Mouse (Mus musculus) forebrain, embryonic 15.5 days (tissue): ENCODE measurements around the gene Uba7. TPM values are rescaled to one million over a fixed set of nuclear protein-coding genes. Genes with fewer than 3 reads are reported as not detected.

Source experiments
- ATAC-seq: fragments of 200-750 bp; cut with Nextera tagmentation; replicated peaks from 2 replicates; pipeline ENCODE4 v1.8.0; 2017; ENCODE audit warnings: mild to moderate bottlenecking, moderate TSS enrichment, moderate library complexity
- H3K27ac ChIP-seq: fragments of 300-500 bp; sonication (generic); replicated peaks from 2 replicates; pipeline ENCODE4 v1.5.1; 2015; ENCODE audit warnings: mild to moderate bottlenecking, inconsistent platforms
- H3K27me3 ChIP-seq: fragments of 300-500 bp; sonication (generic); 2 replicates; pipeline ENCODE4 v1.6.1; 2015; ENCODE audit warnings: inconsistent platforms
- H3K36me3 ChIP-seq: fragments of 300-500 bp; sonication (generic); 2 replicates; pipeline ENCODE4 v1.6.1; 2015; ENCODE audit warnings: mild to moderate bottlenecking, inconsistent platforms
- H3K4me1 ChIP-seq: fragments of 300-500 bp; sonication (generic); 2 replicates; pipeline ENCODE4 v1.6.1; 2015; ENCODE audit warnings: inconsistent platforms
- H3K4me2 ChIP-seq: fragments of 300-500 bp; sonication (generic); replicated peaks from 2 replicates; pipeline ENCODE4 v1.6.1; 2015; ENCODE audit warnings: mild to moderate bottlenecking, inconsistent platforms
- H3K4me3 ChIP-seq: fragments of 300-500 bp; sonication (generic); 2 replicates; pipeline ENCODE4 v1.5.1; 2015; ENCODE audit warnings: mild to moderate bottlenecking, inconsistent platforms
- H3K9ac ChIP-seq: fragments of 300-500 bp; sonication (generic); replicated peaks from 2 replicates; pipeline ENCODE4 v1.6.1; 2015; ENCODE audit warnings: mild to moderate bottlenecking, inconsistent platforms
- H3K9me3 ChIP-seq: fragments of 300-500 bp; sonication (generic); 2 replicates; pipeline ENCODE4 v1.6.1; 2016; ENCODE audit warnings: inconsistent platforms
- WGBS: fragments of 180-500 bp; shearing (Covaris S2); methylation state at CpG from one replicate; pipeline ENCODE4 v1.1.7; 2015; ENCODE audit warnings: mixed read lengths; 5-methylcytosine and 5-hydroxymethylcytosine counted together
- polyA plus RNA-seq: library from polyadenylated mRNA; unstranded; fragments of >200 nt; fragmentation: Nextera tagmentation; extraction: Ambion mirVana; gene quantifications from 2 replicates; pipeline ENCODE4 v1.2.1, GENCODE M21; 2015

Uba7 gene
- 2.5 and 2.9 TPM in 2 replicates for polyA plus RNA-seq

DNA sequence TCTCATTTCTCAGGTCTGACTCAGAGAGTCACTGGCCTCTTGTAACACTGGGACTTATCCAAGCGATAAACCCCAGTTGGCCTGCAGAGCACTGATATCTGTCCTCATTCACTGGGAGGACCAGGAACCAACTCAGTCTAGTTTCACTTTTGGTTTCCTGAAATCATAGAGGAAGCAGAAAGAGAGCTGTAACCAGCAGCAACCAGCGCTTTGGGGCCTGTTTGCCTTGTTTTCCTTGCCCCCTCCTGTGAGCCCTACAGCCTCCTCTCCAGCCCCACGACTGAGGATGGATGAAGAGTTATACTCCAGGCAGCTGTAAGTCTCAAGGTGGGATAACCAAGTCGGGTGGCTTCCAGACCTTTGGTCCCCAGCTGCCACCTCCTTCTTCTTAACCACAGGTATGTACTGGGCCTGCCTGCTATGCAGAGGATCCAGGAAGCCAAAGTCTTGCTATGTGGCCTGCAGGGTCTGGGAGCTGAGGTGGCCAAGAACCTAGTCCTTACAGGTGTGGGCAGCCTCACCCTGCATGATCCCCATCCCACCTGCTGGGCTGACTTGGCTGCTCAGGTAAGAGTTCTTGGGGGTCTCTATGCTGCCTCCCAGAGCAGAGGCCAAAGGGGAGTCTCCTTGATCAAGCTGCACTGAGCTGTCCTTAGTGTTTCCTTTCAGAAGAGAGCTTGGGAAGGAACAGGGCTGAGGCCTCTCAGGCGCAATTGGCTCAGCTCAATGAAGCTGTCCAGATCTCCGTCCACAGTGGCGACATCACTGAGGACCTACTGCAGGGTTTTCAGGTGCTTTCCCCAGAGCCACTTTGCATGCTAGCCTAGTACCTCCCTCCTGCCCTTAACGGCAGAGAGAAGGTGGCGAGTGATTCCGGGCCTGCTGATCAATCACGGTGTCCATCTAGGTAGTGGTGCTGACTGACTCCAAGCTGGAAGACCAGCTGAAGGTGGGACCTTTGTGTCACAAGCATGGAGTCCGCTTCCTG lies at the start of gene Uba7:
Gene Uba7 (plus strand): TSS at position 107 of the 988 bp plus-strand sequence.
- H3K9ac ChIP-seq, result no peak within 1 kb of the TSS
- WGBS, result 74% methylated on average over 12 of the region's 12 CpGs
- H3K27me3 ChIP-seq, result no peaks in the 10 kb centered on the region
- H3K4me2 ChIP-seq, result no peak within 1 kb of the TSS
- no peak for ATAC-seq
- no peak within 1 kb of the TSS for H3K4me3 ChIP-seq
- no peaks in the 10 kb centered on the region for H3K36me3 ChIP-seq
- no peaks in the 10 kb centered on the region for H3K9me3 ChIP-seq
- H3K27ac ChIP-seq, result no peak within 1 kb of the TSS
- no peaks in the 10 kb centered on the region for H3K4me1 ChIP-seq

DNA sequence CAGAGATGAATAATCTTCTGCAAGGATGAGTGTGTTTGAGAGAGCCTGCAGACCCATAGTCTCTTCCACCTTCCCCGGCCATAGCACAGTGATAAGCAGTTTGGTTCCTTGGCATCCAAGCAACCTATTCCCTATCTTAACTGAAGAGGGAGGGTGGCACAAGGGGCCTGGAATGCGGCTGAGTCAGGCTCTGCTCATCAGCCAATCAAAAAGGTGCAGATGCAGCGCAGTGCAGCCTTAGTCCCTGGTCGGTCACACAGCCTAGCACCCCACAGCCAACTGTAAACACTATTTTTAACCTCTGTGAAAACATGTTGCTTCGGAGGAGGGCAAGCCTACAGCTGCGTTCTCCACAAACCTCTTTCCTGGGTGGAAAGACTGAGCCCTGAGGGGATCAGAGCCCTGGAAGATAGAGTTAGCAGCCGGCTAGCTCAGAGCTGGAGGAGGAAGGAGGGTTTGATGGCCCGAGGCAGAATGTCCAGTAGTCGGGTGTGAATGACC lies 48.3 kb upstream of the Uba7 start:
- Histone ChIP-seq H3K9me3 (no peaks in the 10 kb centered on the region), H3K9ac (no peak overlapping the region), H3K27ac (no peak overlapping the region), H3K4me1 (peaks cover 17% of the 10 kb centered on the region), H3K4me3 (no peak overlapping the region), H3K4me2 (no peak overlapping the region), H3K27me3 (no peaks in the 10 kb centered on the region), H3K36me3 (no peaks in the 10 kb centered on the region)
- WGBS, result 57% methylated on average over 9 of the region's 9 CpGs
- ATAC-seq, result no peak

- Histone ChIP-seq H3K27ac (peak overlapping the region; percentile 4; the same call in 1 of the 2 replicates), H3K4me2 (no peak overlapping the region), H3K36me3 (no peaks in the 10 kb centered on the region), H3K4me3 (no peak overlapping the region), H3K27me3 (no peaks in the 10 kb centered on the region), H3K9ac (no peak overlapping the region), H3K4me1 (peaks cover 17% of the 10 kb centered on the region), H3K9me3 (no peaks in the 10 kb centered on the region)
- 50% methylated on average over 5 of the region's 5 CpGs for WGBS
- peak; percentile 48; the same call in 1 of the 2 replicates for ATAC-seq
These were observed 47.6 kb upstream of the Uba7 start for GRCm38 (mm10) chr9:107927749-107928148.

DNA sequence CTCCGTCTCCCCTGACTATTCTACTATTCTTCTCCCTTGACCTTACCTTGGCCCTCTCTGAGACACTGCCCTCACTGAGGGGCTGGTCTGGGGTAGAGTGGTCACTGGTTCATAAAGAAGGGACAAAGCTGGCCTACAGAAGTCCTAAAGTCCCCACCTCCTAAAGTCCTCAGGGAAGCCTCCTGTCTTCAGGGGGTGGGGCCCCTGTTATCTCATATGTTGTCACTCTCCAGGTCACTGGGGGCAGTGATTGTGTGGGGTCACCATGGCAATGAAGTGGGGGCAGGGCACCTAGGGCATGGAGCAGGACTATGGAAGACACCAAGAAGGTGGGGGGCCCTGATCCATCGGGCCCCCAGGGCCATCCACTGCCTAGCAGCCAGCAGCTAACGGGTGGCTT lies 47.1 kb upstream of the Uba7 start, which contains the start of gene Actl11:
Gene Actl11 (plus strand): TSS at position 301 of the 400 bp plus-strand sequence.
- no peaks in the 10 kb centered on the region for H3K9me3 ChIP-seq
- no peaks in the 10 kb centered on the region for H3K36me3 ChIP-seq
- no peaks in the 10 kb centered on the region for H3K27me3 ChIP-seq
- no peak within 1 kb of the TSS for H3K9ac ChIP-seq
- H3K4me1 ChIP-seq, result peaks cover 17% of the 10 kb centered on the region
- no peak for ATAC-seq
- WGBS, result 86% methylated on average over 3 of the region's 3 CpGs
- H3K4me3 ChIP-seq, result no peak within 1 kb of the TSS
- H3K27ac ChIP-seq, result peak within 1 kb of the TSS; percentile 4; the same call in 1 of the 2 replicates
- no peak within 1 kb of the TSS for H3K4me2 ChIP-seq

GRCm38 (mm10) chr9:107932221-107932620 lies 43.1 kb upstream of the Uba7 start:
- ATAC-seq, result no peak
- 57% methylated on average over 4 of the region's 4 CpGs for WGBS

GRCm38 (mm10) chr9:107934146-107934545 lies 41.2 kb upstream of the Uba7 start:
- H3K9ac ChIP-seq, result no peak overlapping the region
- no peaks in the 10 kb centered on the region for H3K9me3 ChIP-seq
- H3K4me2 ChIP-seq, result no peak overlapping the region
- WGBS, result 80% methylated on average over 11 of the region's 11 CpGs
- no peaks in the 10 kb centered on the region for H3K36me3 ChIP-seq
- no peaks in the 10 kb centered on the region for H3K27me3 ChIP-seq
- no peak overlapping the region for H3K27ac ChIP-seq
- peaks cover 22% of the 10 kb centered on the region for H3K4me1 ChIP-seq
- ATAC-seq, result no peak
- H3K4me3 ChIP-seq, result no peak overlapping the region

More at GRCm38 (mm10) chr9:107932221-107932620, 43.1 kb upstream of the Uba7 start:
- no peak overlapping the region for H3K27ac ChIP-seq
- no peaks in the 10 kb centered on the region for H3K27me3 ChIP-seq
- no peaks in the 10 kb centered on the region for H3K9me3 ChIP-seq
- no peak overlapping the region for H3K4me2 ChIP-seq
- peaks cover 27% of the 10 kb centered on the region for H3K4me1 ChIP-seq
- H3K9ac ChIP-seq, result no peak overlapping the region
- no peak overlapping the region for H3K4me3 ChIP-seq
- no peaks in the 10 kb centered on the region for H3K36me3 ChIP-seq

- Histone ChIP-seq H3K4me2 (peak within 1 kb of the TSS; percentile 65), H3K27me3 (no peaks in the 10 kb centered on the region), H3K27ac (no peak within 1 kb of the TSS), H3K36me3 (no peaks in the 10 kb centered on the region), H3K9ac (peak within 1 kb of the TSS; percentile 55), H3K4me3 (peak within 1 kb of the TSS; percentile 53), H3K9me3 (no peaks in the 10 kb centered on the region), H3K4me1 (peaks cover 22% of the 10 kb centered on the region)
- 6% methylated on average over 3 of the region's 3 CpGs for WGBS
- 0 out of 2 replicates have a peak, but pooled peaks have one; percentile 4 for ATAC-seq
These were observed 39.9 kb upstream of the Uba7 start, which contains the start of gene Camkv for GRCm38 (mm10) chr9:107935374-107935773. Gene Camkv (plus strand): TSS chr9:107935674.

DNA sequence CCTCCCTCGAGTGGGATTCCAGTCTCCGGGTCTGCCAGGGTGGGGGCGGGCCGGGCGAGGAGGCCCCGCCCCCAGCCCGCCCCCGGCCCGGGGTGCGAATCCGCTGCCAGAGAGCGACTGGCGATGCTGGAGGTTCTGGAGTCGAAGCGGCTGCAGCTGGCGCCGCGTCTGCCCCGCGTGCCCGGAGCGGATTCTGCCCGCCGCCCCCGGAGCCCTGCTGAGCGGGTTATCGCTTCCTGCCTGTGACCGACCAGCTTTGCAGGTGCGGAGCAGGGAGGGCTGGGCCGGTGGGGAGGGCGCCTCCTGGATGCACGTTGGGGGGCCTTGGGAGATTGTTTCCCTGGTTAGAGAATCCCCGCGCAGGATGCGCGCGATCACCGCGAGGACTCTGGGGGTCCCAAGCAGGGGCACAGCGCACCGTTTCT lies 39.5 kb upstream of the Uba7 start:
- peak; percentile 62 for ATAC-seq
- under 1% methylated on average over 41 of the region's 41 CpGs for WGBS

GRCm38 (mm10) chr9:107936215-107936822 lies 39.0 kb upstream of the Uba7 start:
- H3K9me3 ChIP-seq, result no peaks in the 10 kb centered on the region
- under 1% methylated on average over 29 of the region's 29 CpGs for WGBS
- no peak overlapping the region for H3K27ac ChIP-seq

More for the DNA sequence above, 39.5 kb upstream of the Uba7 start:
- Histone ChIP-seq H3K4me1 (peaks cover 22% of the 10 kb centered on the region), H3K27me3 (no peaks in the 10 kb centered on the region), H3K4me3 (peak overlapping the region; percentile 53), H3K36me3 (no peaks in the 10 kb centered on the region), H3K4me2 (peak overlapping the region; percentile 65), H3K27ac (no peak overlapping the region), H3K9ac (peak overlapping the region; percentile 55), H3K9me3 (no peaks in the 10 kb centered on the region)

DNA sequence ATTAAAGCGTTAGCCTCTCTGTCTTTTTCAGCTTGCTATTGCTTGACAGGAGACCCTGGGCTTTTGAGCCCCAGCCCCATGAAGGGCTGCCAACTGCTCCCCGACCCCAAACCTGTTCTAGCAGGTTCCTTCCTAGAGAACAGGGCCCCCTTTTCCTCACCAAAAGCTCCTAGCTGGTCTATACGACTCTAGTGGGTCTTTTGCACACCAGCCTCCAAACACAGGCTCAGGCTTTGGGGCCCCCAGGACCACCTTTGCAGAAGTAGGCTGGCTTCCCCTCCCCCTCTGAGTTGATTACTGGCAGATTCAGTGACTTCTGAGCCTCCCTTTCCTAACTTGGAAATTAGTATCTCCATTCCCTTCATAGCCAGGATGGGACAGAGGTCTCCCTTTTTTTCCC lies 38.5 kb upstream of the Uba7 start:
- Histone ChIP-seq H3K27ac (no peak overlapping the region), H3K27me3 (no peaks in the 10 kb centered on the region), H3K36me3 (no peaks in the 10 kb centered on the region), H3K9me3 (no peaks in the 10 kb centered on the region), H3K4me2 (peak overlapping the region; percentile 65), H3K9ac (peak overlapping the region; percentile 55), H3K4me3 (peak overlapping the region; percentile 53), H3K4me1 (peaks cover 22% of the 10 kb centered on the region)
- no peak for ATAC-seq
- WGBS, result 7% methylated on average over 3 of the region's 3 CpGs

More at GRCm38 (mm10) chr9:107936215-107936822, 39.0 kb upstream of the Uba7 start:
- Histone ChIP-seq H3K4me1 (peaks cover 22% of the 10 kb centered on the region), H3K36me3 (no peaks in the 10 kb centered on the region), H3K27me3 (no peaks in the 10 kb centered on the region), H3K4me2 (peak overlapping the region; percentile 65), H3K9ac (peak overlapping the region; percentile 55), H3K4me3 (peak overlapping the region; percentile 53)
- ATAC-seq, result peak; percentile 48

- no peak overlapping the region for H3K4me3 ChIP-seq
- H3K4me1 ChIP-seq, result peaks cover 17% of the 10 kb centered on the region
- no peaks in the 10 kb centered on the region for H3K27me3 ChIP-seq
- no peak overlapping the region for H3K9ac ChIP-seq
- no peak overlapping the region for H3K27ac ChIP-seq
- H3K4me2 ChIP-seq, result no peak overlapping the region
- H3K36me3 ChIP-seq, result no peaks in the 10 kb centered on the region
- no peaks in the 10 kb centered on the region for H3K9me3 ChIP-seq
- WGBS, result 87% methylated on average over 31 of the region's 31 CpGs
- ATAC-seq, result no peak
These were observed 27.8 kb upstream of the Uba7 start for GRCm38 (mm10) chr9:107947241-107948194.
